Mouse (Mus musculus): ENCODE results near the gene Cst3.

- TF ChIP-seq CTCF (IDR thresholded peaks at IDR 0.05; ENCODE audit: control insufficient read depth, insufficient read depth, insufficient replicate concordance, low read depth, low read length) (no peak), POLR2A (IDR thresholded peaks at IDR 0.05; ENCODE audit: control insufficient read depth, low read depth, low read length) (no peak)
Observed at GRCm38 (mm10) chr2:148868959-148869358, 6.5 kb downstream of the Cst3 start.

Data from testis, adult 2 months (tissue).